ENCODE assay signal across 9 mouse cellular contexts in the genomic region with DNA sequence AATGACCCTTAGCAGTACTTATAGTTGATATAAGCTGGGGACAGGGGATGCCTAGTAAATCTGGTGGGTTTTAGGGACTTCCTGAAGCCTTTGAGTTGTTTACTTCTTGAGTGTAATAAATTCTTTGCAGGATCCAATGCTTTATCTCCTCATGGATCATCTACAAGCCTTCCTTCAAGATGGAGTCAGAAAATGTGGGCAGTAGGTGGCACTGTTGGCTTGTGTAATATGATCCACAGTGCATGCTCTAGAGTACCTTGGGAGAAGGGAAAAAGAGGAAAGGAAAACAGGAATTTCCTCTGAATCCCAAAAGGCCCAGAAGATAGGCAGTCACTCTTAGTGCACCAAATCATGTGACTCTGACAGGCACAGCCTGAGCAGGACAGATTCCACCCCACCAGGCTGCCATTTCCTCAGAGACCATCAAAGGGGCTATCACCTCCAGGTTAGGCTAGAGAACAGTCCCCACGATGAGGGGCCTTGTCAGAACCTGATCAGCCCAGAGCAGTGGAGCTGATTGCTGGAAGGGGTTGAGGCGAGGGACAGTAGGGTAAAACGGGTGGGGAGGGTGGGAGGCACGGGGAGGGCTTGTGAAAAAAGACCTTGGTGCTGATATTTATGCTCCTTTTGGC. TPM values are rescaled to one million over a fixed set of nuclear protein-coding genes. Genes with fewer than 3 reads are reported as not detected.
DNase-seq lines count a peak whose midpoint lies in the region; ATAC-seq and TF ChIP-seq lines count a peak whose summit lies in the region.
"Had no signal": no experiment of that assay in that cellular context is flagged by ENCODE, and none has a peak within 500 bp of the region (broad histone marks: within the 10 kb centered on the region; RNA-seq: fewer than 3 reads in every experiment).

No protein-coding gene starts in this region.

- TF ChIP-seq POLR2A in cerebellum, adult 2 months (IDR thresholded peaks at IDR 0.05; ENCODE audit: borderline replicate concordance, insufficient read depth, low read length) = no peak

- no peak overlapping the region for H3K9ac ChIP-seq in heart, embryonic 12.5 days

- TF ChIP-seq CTCF in cerebellum, adult 2 months (IDR thresholded peaks at IDR 0.05; ENCODE audit: borderline replicate concordance, insufficient read depth, low read depth, low read length) = peak; percentile 38; the same call in 1 of the 2 replicates

- no peak overlapping the region for H3K4me2 ChIP-seq in heart, embryonic 12.5 days

- H3K36me3 ChIP-seq in heart, embryonic 12.5 days = no peaks in the 10 kb centered on the region

- no peak overlapping the region for H3K4me3 ChIP-seq in cerebellum, adult 2 months (replicated peaks; ENCODE audit: insufficient read depth, low read depth, low read length)
- no peak overlapping the region for H3K4me3 ChIP-seq in heart, embryonic 12.5 days

- no peak overlapping the region for H3K27ac ChIP-seq in cerebellum, adult 2 months (ENCODE audit: insufficient read depth, low read length)
- no peak overlapping the region for H3K27ac ChIP-seq in heart, embryonic 12.5 days (ENCODE audit: poor library complexity, severe bottlenecking)

- no peaks in the 10 kb centered on the region for H3K27me3 ChIP-seq in cerebellum, adult 2 months (ENCODE audit: control insufficient read depth, insufficient read depth, low read length)
- H3K27me3 ChIP-seq in heart, embryonic 12.5 days (replicated peaks) = no peaks in the 10 kb centered on the region

- no peaks in the 10 kb centered on the region for H3K9me3 ChIP-seq in heart, embryonic 12.5 days (replicated peaks)

- peak; percentile 35 for DNase-seq in thymus, postnatal 25 days
- no peak for DNase-seq in thymus, postnatal 36 days
- DNase-seq in cerebellum, adult 2 months = peak; percentile 55 to 64
- DNase-seq in frontal cortex, postnatal 25 days (ENCODE audit: low spot score in 2 of 2) = peak; percentile 49 to 66
- peak; percentile 50 to 84 for DNase-seq in kidney, postnatal 25 days
- peak; percentile 65 for DNase-seq in lung, postnatal 10 days
- peak; percentile 48 for DNase-seq in right cerebral cortex, postnatal 25 days

- WGBS in cerebellum, adult 2 months = 60% methylated on average over 4 of the region's 4 CpGs
- 47% methylated on average over 4 of the region's 4 CpGs for WGBS in heart, embryonic 12.5 days

- ATAC-seq in heart, embryonic 12.5 days (ENCODE audit: insufficient number of reproducible peaks, low FRiP score) = no peak

- no peaks in the 10 kb centered on the region for H3K4me1 ChIP-seq in cerebellum, adult 2 months (ENCODE audit: control insufficient read depth, insufficient read depth, low read length)
- H3K4me1 ChIP-seq in heart, embryonic 12.5 days (replicated peaks) = no peaks in the 10 kb centered on the region

RNA-seq across cellular contexts. Expression of gene Cdk20, which starts 11.3 kb away (rescaled TPM):
- polyA plus RNA-seq in cerebellum, adult 2 months (2012; rRNA removed) = 27.9 and 28.5 TPM in 2 replicates
- polyA plus RNA-seq in heart, embryonic 12.5 days (2016; fragmentation: Nextera tagmentation; extraction: Ambion mirVana) = 3.9 and 4.0 TPM in 2 replicates

RNA-seq across cellular contexts. Expression of gene Fam240b, which starts 54.2 kb away (rescaled TPM):
- polyA plus RNA-seq in cerebellum, adult 2 months (2012; rRNA removed) = 0.19 TPM in 1 of 2 replicates, not detected in the other
- not detected in 2 replicates for polyA plus RNA-seq in heart, embryonic 12.5 days (2016; fragmentation: Nextera tagmentation; extraction: Ambion mirVana)
- polyA plus RNA-seq: large intestine, adult 2 months had no signal

Comparison
In these comparisons a context has a peak if more than half of its experiments do, and no peak if none do; other contexts are left out.
1. DNase-seq: peak in thymus, postnatal 25 days (single experiment), cerebellum, adult 2 months (2 of 2), frontal cortex, postnatal 25 days (2 of 2), kidney, postnatal 25 days (2 of 2), lung, postnatal 10 days (single experiment) and right cerebral cortex, postnatal 25 days (single experiment); none in thymus, postnatal 36 days (0 of 2).